8 mouse cellular contexts compared by ENCODE assay signal in genomic region chr2:137117321-137117690, GRCm38 (mm10). TPM values are rescaled to one million over a fixed set of nuclear protein-coding genes. Genes with fewer than 3 reads are reported as not detected.
DNase-seq lines count a peak whose midpoint lies in the region; ATAC-seq and TF ChIP-seq lines count a peak whose summit lies in the region.

No protein-coding gene starts in this region.

- no peak for TF ChIP-seq POLR2A in liver, adult 2 months (IDR thresholded peaks at IDR 0.05; ENCODE audit: extremely low read depth, insufficient read depth, low read length)

- no peaks in the 10 kb centered on the region for H3K9me3 ChIP-seq in embryonic facial prominence, embryonic 15.5 days (replicated peaks)
- H3K9me3 ChIP-seq in heart, embryonic 11.5 days (replicated peaks; ENCODE audit: control insufficient read depth, low read length) = no peaks in the 10 kb centered on the region
- H3K9me3 ChIP-seq in kidney, embryonic 14.5 days (ENCODE audit: control insufficient read depth, low read length) = no peaks in the 10 kb centered on the region

- peak overlapping the region; percentile 99 for H3K27ac ChIP-seq in embryonic facial prominence, embryonic 15.5 days (replicated peaks)
- peak overlapping the region; percentile 98 for H3K27ac ChIP-seq in heart, embryonic 11.5 days (ENCODE audit: low read depth, low read length)
- H3K27ac ChIP-seq in kidney, embryonic 14.5 days (ENCODE audit: low read depth, low read length) = peak overlapping the region; percentile 96
- peak overlapping the region; percentile 97 for H3K27ac ChIP-seq in liver, adult 2 months (replicated peaks; ENCODE audit: insufficient read depth, low read depth, low read length)

- no peaks in the 10 kb centered on the region for H3K79me2 ChIP-seq in liver, adult 2 months (ENCODE audit: control insufficient read depth, insufficient read depth, low read length)

- H3K9ac ChIP-seq in embryonic facial prominence, embryonic 15.5 days = peak overlapping the region; percentile 83
- H3K9ac ChIP-seq in heart, embryonic 11.5 days (ENCODE audit: low read depth, low read length) = peak overlapping the region; percentile 83
- peak overlapping the region; percentile 83 for H3K9ac ChIP-seq in kidney, embryonic 14.5 days (ENCODE audit: low read depth, low read length)
- peak overlapping the region; percentile 92 for H3K9ac ChIP-seq in liver, adult 2 months (ENCODE audit: low read depth, low read length)

- no peaks in the 10 kb centered on the region for H3K36me3 ChIP-seq in embryonic facial prominence, embryonic 15.5 days
- no peaks in the 10 kb centered on the region for H3K36me3 ChIP-seq in heart, embryonic 11.5 days (ENCODE audit: control insufficient read depth, insufficient read depth, low read length)
- no peaks in the 10 kb centered on the region for H3K36me3 ChIP-seq in kidney, embryonic 14.5 days (ENCODE audit: control insufficient read depth, insufficient read depth, low read length)
- no peaks in the 10 kb centered on the region for H3K36me3 ChIP-seq in liver, adult 2 months (ENCODE audit: control insufficient read depth, insufficient read depth, low read length)
- no peaks in the 10 kb centered on the region for H3K36me3 ChIP-seq in splenic B cell, adult 2 months (ENCODE audit: control insufficient read depth, insufficient read depth, low read length, poor library complexity, severe bottlenecking)

- no peaks in the 10 kb centered on the region for H3K27me3 ChIP-seq in embryonic facial prominence, embryonic 15.5 days
- no peaks in the 10 kb centered on the region for H3K27me3 ChIP-seq in heart, embryonic 11.5 days (ENCODE audit: control insufficient read depth, insufficient read depth, low read length)
- H3K27me3 ChIP-seq in kidney, embryonic 14.5 days (ENCODE audit: control insufficient read depth, insufficient read depth, low read length) = no peaks in the 10 kb centered on the region
- H3K27me3 ChIP-seq in liver, adult 2 months (ENCODE audit: control insufficient read depth, insufficient read depth, low read length) = no peaks in the 10 kb centered on the region
- no peaks in the 10 kb centered on the region for H3K27me3 ChIP-seq in splenic B cell, adult 2 months (ENCODE audit: control insufficient read depth, insufficient read depth, low read length, poor library complexity, severe bottlenecking)

- peak overlapping the region; percentile 82 for H3K4me2 ChIP-seq in embryonic facial prominence, embryonic 15.5 days (replicated peaks)
- peak overlapping the region; percentile 90 for H3K4me2 ChIP-seq in heart, embryonic 11.5 days
- H3K4me2 ChIP-seq in kidney, embryonic 14.5 days (replicated peaks; ENCODE audit: low read depth, low read length) = peak overlapping the region; percentile 87

- ATAC-seq in embryonic facial prominence, embryonic 15.5 days (ENCODE audit: insufficient number of reproducible peaks, low FRiP score, low TSS enrichment, low read depth) = peak; percentile 71
- peak; percentile 56 for ATAC-seq in heart, embryonic 11.5 days (replicated peaks; ENCODE audit: insufficient number of reproducible peaks, low FRiP score, low TSS enrichment)
- peak; percentile 72 for ATAC-seq in kidney, embryonic 14.5 days (ENCODE audit: low FRiP score, low TSS enrichment)
- ATAC-seq in monocyte, adult 5-6 weeks (replicated peaks; ENCODE audit: insufficient number of reproducible peaks, low FRiP score, low TSS enrichment, poor library complexity, severe bottlenecking) = peak; percentile 11

- peak; percentile 79 for DNase-seq in 3T3-L1 (ENCODE audit: low read depth, low spot score)
- DNase-seq in adrenal gland, postnatal 36 days = peak; percentile 91 to 94
- DNase-seq in liver, adult 2 months (ENCODE audit: extremely low read depth, low read depth, low spot score) = peak; percentile 54
- DNase-seq in splenic B cell, adult 2 months (ENCODE audit: low read depth, low spot score) = peak; percentile 14

- peak overlapping the region; percentile 77 for H3K4me3 ChIP-seq in embryonic facial prominence, embryonic 15.5 days (replicated peaks)
- H3K4me3 ChIP-seq in heart, embryonic 11.5 days (ENCODE audit: low read depth, low read length) = peak overlapping the region; percentile 81
- H3K4me3 ChIP-seq in kidney, embryonic 14.5 days (ENCODE audit: low read length) = peak overlapping the region; percentile 71
- peak overlapping the region; percentile 81 for H3K4me3 ChIP-seq in liver, adult 2 months (ENCODE audit: insufficient read depth, low read depth, low read length)

- H3K4me1 ChIP-seq in embryonic facial prominence, embryonic 15.5 days = peaks cover 24% of the 10 kb centered on the region
- H3K4me1 ChIP-seq in heart, embryonic 11.5 days (ENCODE audit: control insufficient read depth, insufficient read depth, low read length) = peaks cover 7% of the 10 kb centered on the region
- peaks cover 12% of the 10 kb centered on the region; the same call in 1 of the 2 replicates for H3K4me1 ChIP-seq in kidney, embryonic 14.5 days (ENCODE audit: control insufficient read depth, insufficient read depth, low read length)
- H3K4me1 ChIP-seq in liver, adult 2 months (ENCODE audit: control insufficient read depth, insufficient read depth, low read length) = peaks cover 4% of the 10 kb centered on the region

- WGBS in embryonic facial prominence, embryonic 15.5 days = under 1% methylated on average over 33 of the region's 33 CpGs
- WGBS in heart, embryonic 11.5 days (ENCODE audit: insufficient replicate concordance) = under 1% methylated on average over 33 of the region's 33 CpGs
- WGBS in kidney, embryonic 14.5 days = under 1% methylated on average over 33 of the region's 33 CpGs
- WGBS in liver, adult 2 months = under 1% methylated on average over 33 of the region's 33 CpGs

- peak; percentile 83 for TF ChIP-seq CTCF in liver, adult 2 months (IDR thresholded peaks at IDR 0.05; ENCODE audit: low read depth, low read length)

RNA-seq across cellular contexts. Expression of gene Jag1, which starts 0.9 kb away (rescaled TPM):
- 10 to 100 TPM; 13.5 to 13.6 TPM for total RNA-seq in adrenal gland, postnatal 36 days (2021)
- 30.9 and 32.2 TPM in 2 replicates for polyA plus RNA-seq in embryonic facial prominence, embryonic 15.5 days (2015; fragmentation: Nextera tagmentation; extraction: Ambion mirVana)
- 17.2 and 21.7 TPM in 2 replicates for polyA plus RNA-seq in heart, embryonic 11.5 days (2014; fragmentation: Nextera tagmentation; extraction: Ambion mirVana)
- polyA plus RNA-seq in kidney, embryonic 14.5 days (2014; fragmentation: Nextera tagmentation; extraction: Ambion mirVana) = 36.6 and 56.2 TPM in 2 replicates
- 2.2 and 3.2 TPM in 2 replicates for total RNA-seq in liver, adult 2 months (2014; rRNA removed)
- polyA plus RNA-seq in liver, adult 2 months (2012; rRNA removed) = 0.58 and 0.84 TPM in 2 replicates
- 7.4 to 10.4 TPM (median 8.6 TPM) in 3 replicates for total RNA-seq in monocyte, adult 5-6 weeks (2017)

Comparison
In these comparisons a context has a peak if more than half of its experiments do, and no peak if none do; other contexts are left out.
1. Peak in every context shown above with its lines: DNase-seq, ATAC-seq, H3K4me3 ChIP-seq and H3K27ac ChIP-seq.
2. DNase-seq: peak in every context shown above with its lines; median percentile 92 in adrenal gland, postnatal 36 days; 79 in 3T3-L1; 54 in liver, adult 2 months; 14 in splenic B cell, adult 2 months.
3. ATAC-seq: peak in every context shown above with its lines; median percentile 72 in kidney, embryonic 14.5 days; 71 in embryonic facial prominence, embryonic 15.5 days; 56 in heart, embryonic 11.5 days; 11 in monocyte, adult 5-6 weeks.